In genomic region chr12:31302766-31303511, GRCm38 (mm10) we compare ENCODE assay signal across 11 mouse cellular contexts. TPM values are rescaled to one million over a fixed set of nuclear protein-coding genes. Genes with fewer than 3 reads are reported as not detected.
DNase-seq lines count a peak whose midpoint lies in the region; ATAC-seq lines count a peak whose summit lies in the region.
"Had no signal": no experiment of that assay in that cellular context is flagged by ENCODE, and none has a peak within 500 bp of the region (broad histone marks: within the 10 kb centered on the region; RNA-seq: fewer than 3 reads in every experiment).

No protein-coding gene starts in this region.

- no peak overlapping the region for H3K9ac ChIP-seq in forebrain, embryonic 15.5 days (replicated peaks)
- no peak overlapping the region for H3K9ac ChIP-seq in forebrain, embryonic 12.5 days
- no peak overlapping the region for H3K9ac ChIP-seq in neural tube, embryonic 14.5 days (replicated peaks; ENCODE audit: low read depth, low read length)
- H3K9ac ChIP-seq: kidney, embryonic 15.5 days; limb, embryonic 13.5 days had no signal

- H3K4me3 ChIP-seq in forebrain, embryonic 15.5 days: no peak overlapping the region
- H3K4me3 ChIP-seq in forebrain, embryonic 12.5 days (replicated peaks): no peak overlapping the region
- H3K4me3 ChIP-seq in neural tube, embryonic 14.5 days (ENCODE audit: low read depth, low read length): no peak overlapping the region
- H3K4me3 ChIP-seq: kidney, embryonic 15.5 days; limb, embryonic 13.5 days had no signal

- peak; percentile 74 for ATAC-seq in forebrain, embryonic 15.5 days (replicated peaks)
- no peak for ATAC-seq in forebrain, embryonic 12.5 days (ENCODE audit: low FRiP score)
- ATAC-seq in neural tube, embryonic 14.5 days (ENCODE audit: low read depth): peak; percentile 67; the same call in 1 of the 2 replicates

- no peak overlapping the region for H3K27ac ChIP-seq in forebrain, embryonic 15.5 days (replicated peaks)
- H3K27ac ChIP-seq in forebrain, embryonic 12.5 days: no peak overlapping the region
- no peak overlapping the region for H3K27ac ChIP-seq in neural tube, embryonic 14.5 days (ENCODE audit: low read depth, low read length)
- H3K27ac ChIP-seq: limb, embryonic 13.5 days had no signal

- H3K4me1 ChIP-seq in forebrain, embryonic 15.5 days: peaks cover 7% of the 10 kb centered on the region; the same call in 1 of the 2 replicates
- H3K4me1 ChIP-seq in forebrain, embryonic 12.5 days: no peaks in the 10 kb centered on the region
- no peaks in the 10 kb centered on the region for H3K4me1 ChIP-seq in neural tube, embryonic 14.5 days (ENCODE audit: control insufficient read depth, insufficient read depth, low read length)

- H3K36me3 ChIP-seq in forebrain, embryonic 15.5 days: no peaks in the 10 kb centered on the region
- no peaks in the 10 kb centered on the region for H3K36me3 ChIP-seq in forebrain, embryonic 12.5 days (replicated peaks)
- no peaks in the 10 kb centered on the region for H3K36me3 ChIP-seq in neural tube, embryonic 14.5 days (ENCODE audit: control insufficient read depth, insufficient read depth, low read length)

- no peaks in the 10 kb centered on the region for H3K27me3 ChIP-seq in forebrain, embryonic 15.5 days
- H3K27me3 ChIP-seq in forebrain, embryonic 12.5 days: no peaks in the 10 kb centered on the region
- H3K27me3 ChIP-seq in neural tube, embryonic 14.5 days (ENCODE audit: control insufficient read depth, insufficient read depth, low read length): no peaks in the 10 kb centered on the region
- H3K27me3 ChIP-seq: kidney, embryonic 15.5 days; limb, embryonic 13.5 days had no signal

- H3K9me3 ChIP-seq in forebrain, embryonic 15.5 days: no peaks in the 10 kb centered on the region
- H3K9me3 ChIP-seq in forebrain, embryonic 12.5 days: no peaks in the 10 kb centered on the region
- no peaks in the 10 kb centered on the region for H3K9me3 ChIP-seq in neural tube, embryonic 14.5 days (ENCODE audit: control insufficient read depth, low read length)
- H3K9me3 ChIP-seq: kidney, embryonic 15.5 days; limb, embryonic 13.5 days had no signal

- 64% methylated on average over 16 of the region's 16 CpGs for WGBS in forebrain, embryonic 15.5 days
- WGBS in forebrain, embryonic 12.5 days: 85% methylated on average over 16 of the region's 16 CpGs
- WGBS in neural tube, embryonic 14.5 days: 70% methylated on average over 16 of the region's 16 CpGs

- H3K4me2 ChIP-seq in forebrain, embryonic 15.5 days (replicated peaks): no peak overlapping the region
- no peak overlapping the region for H3K4me2 ChIP-seq in forebrain, embryonic 12.5 days
- H3K4me2 ChIP-seq in neural tube, embryonic 14.5 days (ENCODE audit: low read depth, low read length): no peak overlapping the region
- H3K4me2 ChIP-seq: kidney, embryonic 15.5 days; limb, embryonic 13.5 days had no signal

- DNase-seq in layer of hippocampus, postnatal 10 days (ENCODE audit: low spot score in 2 of 2): peak; percentile 26 to 31
- DNase-seq in layer of hippocampus, adult 9-11 months: no peak
- DNase-seq in adipocyte (ENCODE audit: low spot score): peak; percentile 21
- no peak for DNase-seq in kidney, adult 11 months
- DNase-seq: heart, postnatal 14 days; lung, adult 2 months had no signal

RNA-seq across cellular contexts. Expression of gene Lamb1, which starts 37.9 kb away (rescaled TPM):
- 18.3 and 19.1 TPM in 2 replicates for polyA plus RNA-seq in forebrain, embryonic 15.5 days (2015; fragmentation: Nextera tagmentation; extraction: Ambion mirVana)
- polyA plus RNA-seq in forebrain, embryonic 12.5 days (2016; fragmentation: Nextera tagmentation; extraction: Ambion mirVana): 25.7 and 26.1 TPM in 2 replicates
- total RNA-seq in layer of hippocampus, postnatal 10 days (2021): 10 to 100 TPM; 55.3 to 57.3 TPM
- 4.9 and 26.7 TPM in 2 replicates for polyA plus RNA-seq in neural tube, embryonic 14.5 days (2014; fragmentation: Nextera tagmentation; extraction: Ambion mirVana)

RNA-seq across cellular contexts. Expression of gene Dld, which starts 48.3 kb away (rescaled TPM):
- polyA plus RNA-seq in forebrain, embryonic 15.5 days (2015; fragmentation: Nextera tagmentation; extraction: Ambion mirVana): 115 and 126 TPM in 2 replicates
- polyA plus RNA-seq in forebrain, embryonic 12.5 days (2016; fragmentation: Nextera tagmentation; extraction: Ambion mirVana): 148 and 150 TPM in 2 replicates
- 100 to 1,000 TPM; 113 to 125 TPM for total RNA-seq in layer of hippocampus, postnatal 10 days (2021)
- polyA plus RNA-seq in neural tube, embryonic 14.5 days (2014; fragmentation: Nextera tagmentation; extraction: Ambion mirVana): 132 and 141 TPM in 2 replicates

Comparison
In these comparisons a context has a peak if more than half of its experiments do, and no peak if none do; other contexts are left out.
1. DNase-seq: peak in layer of hippocampus, postnatal 10 days (2 of 2) and adipocyte (single experiment); none in layer of hippocampus, adult 9-11 months (single experiment) and kidney, adult 11 months (single experiment).